Mouse (Mus musculus): ENCODE measurements around the gene Ninl. TPM values are rescaled to one million over a fixed set of nuclear protein-coding genes. Genes with fewer than 3 reads are reported as not detected.
"Not testable (repeated sequence)": the region's sequence is repeated elsewhere in the genome, so short reads cannot be mapped to it uniquely, and the experiment has no call there.

Ninl gene
- polyA plus RNA-seq, 1 experiment from 2014 or later: 13.0 TPM

DNA sequence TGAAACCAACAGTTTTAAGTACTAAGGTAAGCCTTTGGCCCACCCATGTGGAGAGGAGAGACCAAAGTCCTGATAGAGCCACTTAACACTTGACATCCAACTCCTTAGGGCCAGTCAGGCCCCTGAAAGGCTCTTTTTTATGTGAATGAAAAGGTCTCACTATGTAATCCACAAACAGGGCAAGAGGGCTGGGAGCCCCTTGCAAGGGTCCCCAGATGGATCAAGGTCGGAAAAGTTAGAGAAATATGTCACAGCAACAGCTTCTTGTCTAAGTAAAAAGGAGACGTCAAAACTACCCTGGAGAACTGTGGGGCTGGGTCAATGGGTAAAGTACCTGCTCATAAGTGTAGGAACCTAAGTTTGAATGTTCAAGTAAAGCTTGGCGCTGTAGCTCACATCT lies 74.5 kb downstream of the Ninl start:
- no peak for ATAC-seq (ENCODE audit: low FRiP score, low TSS enrichment)
- Histone ChIP-seq H3K36me3 (ENCODE audit: insufficient read depth, low read length) (0 out of 2 replicates have a peak, but pooled peaks cover 2% of the 10 kb centered on the region), H3K9me3 (ENCODE audit: low read length) (no peaks in the 10 kb centered on the region), H3K27me3 (ENCODE audit: insufficient read depth, low read length) (no peaks in the 10 kb centered on the region), H3K4me1 (ENCODE audit: insufficient read depth, low read length) (no peaks in the 10 kb centered on the region), H3K9ac (replicated peaks; ENCODE audit: low read length) (no peak overlapping the region), H3K4me2 (replicated peaks; ENCODE audit: low read depth, low read length) (no peak overlapping the region), H3K27ac (ENCODE audit: low read length) (no peak overlapping the region), H3K4me3 (ENCODE audit: low read length) (no peak overlapping the region)
- 87% methylated on average over 3 of the region's 3 CpGs for WGBS

DNA sequence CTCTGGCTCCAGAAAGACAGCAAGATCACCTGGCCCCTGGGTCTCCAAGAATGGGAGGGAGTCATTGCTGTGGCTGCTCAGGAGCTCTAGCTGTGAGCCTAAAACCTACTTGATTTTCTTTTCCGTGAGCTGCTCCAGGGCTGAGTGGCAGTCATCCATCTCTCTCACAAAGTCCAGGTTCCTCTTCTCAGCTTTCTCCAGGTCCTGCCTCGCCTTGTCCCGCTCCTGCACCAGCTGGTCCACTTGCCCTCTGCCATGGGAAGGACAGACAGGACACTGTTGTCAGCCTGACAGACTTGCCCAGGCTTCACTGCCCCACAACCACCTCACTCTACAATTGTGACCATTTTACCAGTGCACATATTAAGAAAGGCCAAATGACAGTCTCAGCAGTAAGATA lies 75.9 kb downstream of the Ninl start:
- ATAC-seq (ENCODE audit: low FRiP score, low TSS enrichment): no peak
- H3K9ac ChIP-seq (replicated peaks; ENCODE audit: low read length): no peak overlapping the region
- no peak overlapping the region for H3K27ac ChIP-seq (ENCODE audit: low read length)
- 93% methylated on average over 3 of the region's 3 CpGs for WGBS
- no peaks in the 10 kb centered on the region for H3K27me3 ChIP-seq (ENCODE audit: insufficient read depth, low read length)
- no peaks in the 10 kb centered on the region for H3K4me1 ChIP-seq (ENCODE audit: insufficient read depth, low read length)
- H3K9me3 ChIP-seq (ENCODE audit: low read length): no peaks in the 10 kb centered on the region
- peaks cover 14% of the 10 kb centered on the region; the same call in 1 of the 2 replicates for H3K36me3 ChIP-seq (ENCODE audit: insufficient read depth, low read length)
- no peak overlapping the region for H3K4me2 ChIP-seq (replicated peaks; ENCODE audit: low read depth, low read length)
- no peak overlapping the region for H3K4me3 ChIP-seq (ENCODE audit: low read length)

DNA sequence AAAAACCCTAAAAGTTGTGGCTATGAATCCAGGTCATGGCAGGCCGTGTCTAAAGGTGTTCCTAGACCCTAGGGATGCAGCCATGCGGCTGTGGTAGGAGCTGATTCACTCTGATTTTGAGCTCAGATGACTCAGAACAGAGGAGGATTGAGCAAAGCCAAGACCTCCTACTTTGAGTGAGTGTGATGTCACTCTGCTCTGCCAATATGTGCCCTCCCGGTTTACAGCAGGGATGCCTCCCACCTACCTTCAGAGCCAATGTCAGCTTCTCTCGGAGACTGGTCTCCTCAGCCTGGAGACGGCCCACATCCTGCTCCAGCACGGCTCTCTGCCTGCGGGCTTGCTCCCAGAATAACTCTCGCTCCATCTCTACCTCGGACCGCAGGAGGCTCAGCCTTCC lies 79.7 kb downstream of the Ninl start:
- Histone ChIP-seq H3K27me3 (ENCODE audit: insufficient read depth, low read length) (no peaks in the 10 kb centered on the region), H3K36me3 (ENCODE audit: insufficient read depth, low read length) (peaks cover 26% of the 10 kb centered on the region; the same call in 1 of the 2 replicates), H3K4me2 (replicated peaks; ENCODE audit: low read depth, low read length) (no peak overlapping the region), H3K27ac (ENCODE audit: low read length) (no peak overlapping the region), H3K9ac (replicated peaks; ENCODE audit: low read length) (no peak overlapping the region), H3K4me3 (ENCODE audit: low read length) (no peak overlapping the region), H3K9me3 (ENCODE audit: low read length) (no peaks in the 10 kb centered on the region), H3K4me1 (ENCODE audit: insufficient read depth, low read length) (no peaks in the 10 kb centered on the region)
- WGBS: 87% methylated on average over 10 of the region's 10 CpGs
- ATAC-seq (ENCODE audit: low FRiP score, low TSS enrichment): no peak

DNA sequence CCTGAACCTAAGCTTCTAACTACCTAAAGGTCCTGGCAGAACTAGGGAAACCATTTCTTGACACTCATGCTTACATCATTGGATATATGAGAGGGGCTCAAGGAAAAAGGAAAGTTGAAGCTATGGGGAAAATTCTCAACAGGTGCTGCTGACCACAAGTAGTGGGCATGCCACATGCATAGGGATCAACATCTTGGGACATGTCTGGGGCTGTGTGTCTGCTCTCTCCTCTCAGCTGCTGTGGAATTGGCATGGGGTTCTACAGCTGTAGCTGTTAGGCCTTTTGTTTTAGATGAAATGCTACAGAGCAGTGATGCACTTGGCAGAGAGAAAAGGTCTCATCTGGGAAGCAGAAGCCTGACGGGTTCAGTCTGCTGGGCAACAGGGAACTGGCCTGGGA lies 83.3 kb downstream of the Ninl start:
- Histone ChIP-seq H3K36me3 (ENCODE audit: insufficient read depth, low read length) (peaks cover 38% of the 10 kb centered on the region), H3K9me3 (ENCODE audit: low read length) (no peaks in the 10 kb centered on the region), H3K27ac (ENCODE audit: low read length) (no peak overlapping the region), H3K9ac (replicated peaks; ENCODE audit: low read length) (no peak overlapping the region), H3K4me3 (ENCODE audit: low read length) (no peak overlapping the region), H3K27me3 (ENCODE audit: insufficient read depth, low read length) (no peaks in the 10 kb centered on the region), H3K4me1 (ENCODE audit: insufficient read depth, low read length) (no peaks in the 10 kb centered on the region), H3K4me2 (replicated peaks; ENCODE audit: low read depth, low read length) (no peak overlapping the region)
- ATAC-seq (ENCODE audit: low FRiP score, low TSS enrichment): no peak
- WGBS: 38% methylated on average over 1 of the region's 1 CpGs

DNA sequence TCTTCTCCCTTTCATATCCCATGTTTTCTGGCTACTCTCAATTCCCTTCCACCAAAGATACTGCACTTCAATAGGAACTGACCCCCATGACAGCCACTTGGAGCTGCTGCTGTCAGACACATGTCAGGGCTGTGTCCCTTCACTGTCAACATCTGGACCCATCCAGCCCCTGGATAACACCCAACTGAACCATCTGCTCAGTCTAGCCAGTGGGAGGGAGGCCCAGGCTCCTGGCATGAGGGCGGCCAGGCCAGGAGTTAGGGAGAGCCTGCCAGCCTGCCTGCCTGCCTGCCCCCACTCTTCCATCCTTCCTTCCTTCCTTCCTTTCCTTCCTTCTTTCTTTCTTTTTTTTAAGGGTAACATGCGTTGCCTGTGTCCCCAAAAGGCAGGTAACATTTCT lies 88.0 kb downstream of the Ninl start:
- Histone ChIP-seq H3K4me3 (ENCODE audit: low read length) (no peak overlapping the region), H3K27ac (ENCODE audit: low read length) (no peak overlapping the region), H3K4me2 (replicated peaks; ENCODE audit: low read depth, low read length) (no peak overlapping the region), H3K9ac (replicated peaks; ENCODE audit: low read length) (no peak overlapping the region), H3K27me3 (ENCODE audit: insufficient read depth, low read length) (no peaks in the 10 kb centered on the region), H3K4me1 (ENCODE audit: insufficient read depth, low read length) (no peaks in the 10 kb centered on the region), H3K9me3 (ENCODE audit: low read length) (no peaks in the 10 kb centered on the region), H3K36me3 (ENCODE audit: insufficient read depth, low read length) (peaks cover 34% of the 10 kb centered on the region)
- ATAC-seq (ENCODE audit: low FRiP score, low TSS enrichment): no peak
- WGBS: 88% methylated on average over 2 of the region's 2 CpGs

DNA sequence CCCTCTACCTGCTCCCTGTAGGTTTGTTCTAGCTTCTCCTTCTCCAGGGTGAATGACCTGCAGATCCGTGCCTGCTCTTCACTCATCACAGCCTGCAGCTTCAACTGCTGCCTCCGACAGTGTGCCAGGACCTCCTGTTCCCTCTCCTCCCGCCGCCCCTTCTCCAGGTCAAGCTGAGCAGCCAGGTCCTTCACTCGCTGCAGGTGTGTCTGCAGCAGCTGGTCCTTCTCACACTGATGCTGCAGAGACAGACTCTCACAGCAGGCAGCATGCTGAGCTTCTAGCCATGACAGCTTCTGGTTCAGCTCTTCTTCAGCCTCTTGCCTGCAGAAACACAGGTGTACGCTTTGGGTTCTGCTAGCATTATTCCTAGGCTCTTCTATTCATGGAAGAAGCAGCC lies 89.1 kb downstream of the Ninl start:
- no peak overlapping the region for H3K9ac ChIP-seq (replicated peaks; ENCODE audit: low read length)
- WGBS: 84% methylated on average over 6 of the region's 6 CpGs
- H3K4me1 ChIP-seq (ENCODE audit: insufficient read depth, low read length): no peaks in the 10 kb centered on the region
- H3K4me2 ChIP-seq (replicated peaks; ENCODE audit: low read depth, low read length): no peak overlapping the region
- no peak overlapping the region for H3K27ac ChIP-seq (ENCODE audit: low read length)
- H3K27me3 ChIP-seq (ENCODE audit: insufficient read depth, low read length): no peaks in the 10 kb centered on the region
- no peak for ATAC-seq (ENCODE audit: low FRiP score, low TSS enrichment)
- H3K9me3 ChIP-seq (ENCODE audit: low read length): no peaks in the 10 kb centered on the region
- H3K36me3 ChIP-seq (ENCODE audit: insufficient read depth, low read length): peaks cover 30% of the 10 kb centered on the region
- H3K4me3 ChIP-seq (ENCODE audit: low read length): no peak overlapping the region

DNA sequence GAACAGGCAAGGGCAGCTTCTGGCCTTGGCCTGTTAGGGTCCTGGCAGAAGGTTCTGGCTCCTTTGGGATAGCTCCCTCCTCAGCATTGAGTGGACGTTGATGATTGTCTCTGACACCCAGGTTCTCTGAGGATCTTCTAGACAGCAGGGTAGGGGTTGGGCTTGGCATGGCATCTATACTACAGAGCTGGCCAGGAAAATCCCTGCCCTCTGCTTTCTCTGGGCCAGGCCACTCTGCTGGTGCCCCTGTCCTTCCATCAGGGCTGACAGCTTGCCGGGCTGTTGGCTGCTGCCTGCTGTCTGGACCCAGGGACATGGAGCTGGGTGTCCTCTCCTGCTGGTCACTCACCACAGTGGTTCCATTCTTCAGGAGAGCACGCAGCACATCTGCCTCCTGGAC lies 89.5 kb downstream of the Ninl start:
- no peak overlapping the region for H3K4me3 ChIP-seq (ENCODE audit: low read length)
- no peak for ATAC-seq (ENCODE audit: low FRiP score, low TSS enrichment)
- peaks cover 26% of the 10 kb centered on the region for H3K36me3 ChIP-seq (ENCODE audit: insufficient read depth, low read length)
- H3K4me1 ChIP-seq (ENCODE audit: insufficient read depth, low read length): no peaks in the 10 kb centered on the region
- H3K27ac ChIP-seq (ENCODE audit: low read length): no peak overlapping the region
- no peak overlapping the region for H3K4me2 ChIP-seq (replicated peaks; ENCODE audit: low read depth, low read length)
- WGBS: 94% methylated on average over 3 of the region's 3 CpGs
- H3K9ac ChIP-seq (replicated peaks; ENCODE audit: low read length): no peak overlapping the region
- H3K27me3 ChIP-seq (ENCODE audit: insufficient read depth, low read length): no peaks in the 10 kb centered on the region
- H3K9me3 ChIP-seq (ENCODE audit: low read length): no peaks in the 10 kb centered on the region

DNA sequence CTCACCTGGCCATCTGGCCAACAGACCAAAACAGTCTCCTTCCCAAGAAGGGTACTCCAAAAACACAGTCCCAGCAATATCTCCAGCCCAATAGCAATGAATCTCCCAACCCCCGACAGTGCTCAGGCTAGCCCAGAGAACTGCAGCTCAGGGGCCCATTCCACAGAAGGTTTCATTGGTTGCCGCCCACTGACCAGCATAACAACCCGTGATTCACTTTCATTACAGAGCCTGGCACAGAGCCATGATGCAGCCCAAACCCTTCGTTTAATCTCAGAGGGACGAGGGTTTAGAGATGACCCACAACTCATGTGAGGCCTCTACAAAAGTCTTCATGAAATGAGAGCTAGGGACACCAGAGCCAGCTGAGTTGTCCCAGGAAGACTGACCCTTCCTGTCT lies 90.4 kb downstream of the Ninl start:
- Histone ChIP-seq H3K27me3 (ENCODE audit: insufficient read depth, low read length) (no peaks in the 10 kb centered on the region), H3K4me2 (replicated peaks; ENCODE audit: low read depth, low read length) (no peak overlapping the region), H3K9me3 (ENCODE audit: low read length) (no peaks in the 10 kb centered on the region), H3K36me3 (ENCODE audit: insufficient read depth, low read length) (peaks cover 32% of the 10 kb centered on the region), H3K27ac (ENCODE audit: low read length) (no peak overlapping the region), H3K9ac (replicated peaks; ENCODE audit: low read length) (no peak overlapping the region), H3K4me1 (ENCODE audit: insufficient read depth, low read length) (no peaks in the 10 kb centered on the region), H3K4me3 (ENCODE audit: low read length) (no peak overlapping the region)
- ATAC-seq (ENCODE audit: low FRiP score, low TSS enrichment): no peak
- WGBS: 73% methylated on average over 5 of the region's 5 CpGs

DNA sequence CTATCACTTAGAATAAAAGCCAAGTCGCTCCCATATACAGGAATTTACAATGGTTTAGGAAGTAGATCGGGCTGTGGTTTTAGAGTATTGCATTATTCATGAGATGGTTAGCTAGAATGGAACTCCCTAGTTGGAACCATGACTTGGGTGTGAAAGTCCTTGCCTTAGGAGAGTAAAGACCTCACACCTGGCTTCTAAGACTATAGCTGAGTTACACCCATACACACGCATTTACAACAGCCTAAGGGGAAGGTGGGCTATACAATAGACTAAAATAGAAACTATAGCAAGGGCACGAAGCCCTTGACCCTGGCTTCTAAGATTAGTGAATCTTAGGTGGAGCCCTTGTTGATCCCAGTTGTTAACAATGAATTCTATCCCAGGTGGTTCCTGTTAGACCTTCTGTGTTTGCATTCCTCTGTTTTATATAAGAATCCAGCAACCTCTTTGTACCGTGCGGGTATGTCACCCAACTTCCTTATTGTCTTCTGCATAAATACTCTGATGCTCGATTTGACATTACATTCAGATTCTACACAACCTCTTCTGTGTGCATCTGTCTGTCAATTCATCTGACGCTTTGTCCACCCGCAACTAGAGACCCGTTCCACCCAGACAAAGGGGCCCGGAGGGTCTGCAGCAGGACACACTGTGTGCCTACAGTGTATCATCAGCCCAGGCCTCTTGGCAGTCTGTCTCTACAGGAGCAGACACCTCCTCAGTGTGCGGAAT lies 91.1 kb downstream of the Ninl start:
- not testable (repeated sequence) for H3K4me2 ChIP-seq (replicated peaks; ENCODE audit: low read depth, low read length)

DNA sequence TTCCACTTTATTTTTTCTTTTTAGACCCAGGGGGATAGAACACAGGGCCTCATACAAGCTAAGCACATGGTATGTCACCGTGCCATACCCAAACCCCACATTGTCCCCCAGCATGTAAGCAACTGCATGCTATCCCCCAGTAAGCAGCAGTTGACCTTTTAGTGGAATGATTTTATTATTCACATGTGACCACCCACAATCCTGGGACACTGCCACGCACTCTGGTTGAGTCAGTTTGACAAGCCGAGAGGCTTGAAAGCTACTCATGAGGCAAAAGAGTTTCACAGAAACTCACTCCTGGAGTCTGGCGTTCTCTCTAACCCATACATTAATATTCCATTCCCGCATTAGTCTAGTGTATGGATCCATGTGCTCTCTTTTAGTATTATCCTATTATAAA lies 91.8 kb downstream of the Ninl start:
- ATAC-seq (ENCODE audit: low FRiP score, low TSS enrichment); H3K9me3 ChIP-seq (ENCODE audit: low read length); H3K27ac ChIP-seq (ENCODE audit: low read length); H3K27me3 ChIP-seq (ENCODE audit: insufficient read depth, low read length); H3K4me2 ChIP-seq (replicated peaks; ENCODE audit: low read depth, low read length); H3K4me1 ChIP-seq (ENCODE audit: insufficient read depth, low read length); H3K9ac ChIP-seq (replicated peaks; ENCODE audit: low read length); H3K4me3 ChIP-seq (ENCODE audit: low read length): not testable (repeated sequence)
- peaks cover 27% of the 10 kb centered on the region for H3K36me3 ChIP-seq (ENCODE audit: insufficient read depth, low read length)
- WGBS: 88% methylated on average over 5 of the region's 5 CpGs

More for the DNA sequence above, 91.1 kb downstream of the Ninl start:
- H3K9ac ChIP-seq (replicated peaks; ENCODE audit: low read length); ATAC-seq (ENCODE audit: low FRiP score, low TSS enrichment); H3K27me3 ChIP-seq (ENCODE audit: insufficient read depth, low read length); H3K9me3 ChIP-seq (ENCODE audit: low read length); H3K4me3 ChIP-seq (ENCODE audit: low read length); H3K27ac ChIP-seq (ENCODE audit: low read length); H3K4me1 ChIP-seq (ENCODE audit: insufficient read depth, low read length): not testable (repeated sequence)
- 88% methylated on average over 12 of the region's 12 CpGs for WGBS
- H3K36me3 ChIP-seq (ENCODE audit: insufficient read depth, low read length): peaks cover 31% of the 10 kb centered on the region

Measured in kidney, embryonic 16.5 days (tissue).